Mouse (Mus musculus) testis, adult 2 months (tissue): ENCODE data around the gene Prg4.

Experiments
- CTCF ChIP-seq: fragments of 200-500 bp; IDR thresholded peaks from 2 replicates; pipeline ENCODE4 v1.5.1; 2012; ENCODE audit warnings: low read depth, mild to moderate bottlenecking, inconsistent platforms, low read length, moderate library complexity; ENCODE audit not compliant: control insufficient read depth, insufficient read depth, insufficient replicate concordance
- POLR2A ChIP-seq: fragments of 200-500 bp; IDR thresholded peaks from 2 replicates; pipeline ENCODE4 v1.6.1; 2012; ENCODE audit warnings: low read depth, mild to moderate bottlenecking, inconsistent platforms, low read length, moderate library complexity; ENCODE audit not compliant: control insufficient read depth

- TF ChIP-seq CTCF (no peak), POLR2A (no peak)
Observed at GRCm38 (mm10) chr1:150438641-150439040, 27.3 kb downstream of the Prg4 start.
